Mouse (Mus musculus) CH12F3 (cell line): ENCODE measurements around the gene Ap3b2.

ENCODE experiments used
- in situ Hi-C: fragments of 300-500 bp; cut with MboI; formaldehyde crosslinking; loops from 2 replicates; pipeline ENCODE4 v1.14.3; 2020; ENCODE audit warnings: low sequenced_read_pairs

The Ap3b2 gene

DNA sequence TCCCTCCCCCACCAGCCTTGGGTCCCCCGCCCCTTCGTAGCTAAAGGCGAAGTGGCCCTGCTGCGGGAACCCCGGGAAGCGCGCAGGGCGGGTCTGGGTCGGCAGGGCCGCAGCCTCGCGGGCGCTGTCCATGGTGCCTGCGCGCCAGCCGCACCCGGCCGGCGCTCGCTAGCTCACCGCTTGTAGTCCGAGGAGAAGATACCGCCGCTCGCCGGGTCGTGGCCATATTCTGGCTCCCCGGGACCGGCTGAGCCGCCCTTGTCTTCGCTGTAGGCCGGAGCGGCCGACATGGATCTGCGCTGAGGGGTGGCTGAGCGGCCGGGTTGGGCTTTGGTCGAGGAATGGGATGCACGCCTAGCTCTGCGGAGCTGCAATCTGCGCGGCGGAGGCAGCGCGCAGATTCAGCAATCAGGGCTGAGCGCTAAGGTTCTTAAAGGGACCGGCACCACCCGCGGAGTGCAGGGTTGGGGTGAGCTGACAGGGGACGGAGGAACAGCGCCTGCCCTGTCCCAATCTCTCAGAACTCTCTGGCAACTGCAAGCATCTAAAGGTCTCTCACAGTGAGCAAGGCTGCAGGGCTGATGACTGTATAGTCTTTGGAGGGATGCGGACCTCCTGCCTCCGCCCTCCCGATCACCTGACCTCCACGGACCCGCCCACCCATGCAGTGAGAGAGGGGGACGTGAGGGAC, at the start of gene Ap3b2:
Gene Ap3b2, minus strand, starts transcription at position 595 of the 691 bp plus-strand sequence.
- in situ Hi-C loops, result no loop called here

DNA sequence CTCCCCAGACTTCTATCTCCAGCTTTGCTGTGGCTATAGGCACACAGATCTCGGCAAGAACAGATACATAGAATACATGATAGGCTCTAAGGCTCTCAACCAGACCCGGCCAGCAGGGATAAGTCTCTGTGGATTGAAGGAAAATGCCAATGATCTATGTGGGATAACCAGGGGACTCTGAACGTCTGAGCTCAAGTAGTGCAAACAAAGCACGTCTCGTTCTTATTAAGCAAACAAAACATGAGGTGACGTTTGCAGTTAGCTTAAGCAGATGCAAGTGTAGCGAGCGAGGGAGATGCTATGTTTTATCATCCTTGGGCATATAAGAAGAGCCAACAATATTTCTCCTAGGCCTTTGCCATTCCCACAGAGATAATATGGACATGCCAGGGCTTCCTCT, 49.2 kb upstream of the Ap3b2 start:
- in situ Hi-C loops, result no loop called here

GRCm38 (mm10) chr7:81541924-81542524, 48.3 kb upstream of the Ap3b2 start:
- in situ Hi-C loops, result no loop called here

- in situ Hi-C loops, result no loop called here
These were observed 47.3 kb upstream of the Ap3b2 start for GRCm38 (mm10) chr7:81540999-81541398.

DNA sequence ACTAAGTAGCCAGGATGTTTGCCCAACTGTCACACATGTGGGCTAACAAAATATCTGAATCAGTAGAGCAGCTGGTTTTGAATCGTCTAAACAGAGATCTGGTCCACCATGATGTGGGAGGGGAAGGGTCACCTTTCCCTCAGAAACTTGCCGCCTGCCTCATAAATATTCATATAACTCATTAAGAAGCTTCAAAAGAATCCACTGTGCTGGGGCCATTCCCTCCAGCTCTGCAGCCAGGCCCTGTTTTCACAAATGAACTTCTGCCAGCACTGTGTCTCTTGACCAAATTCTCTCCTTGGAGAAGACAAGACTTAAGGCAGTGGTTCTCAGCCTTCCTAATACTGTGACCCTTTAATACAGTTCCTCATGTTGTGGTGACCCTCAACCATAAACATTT, 45.8 kb upstream of the Ap3b2 start:
- in situ Hi-C loops, result no loop called here

DNA sequence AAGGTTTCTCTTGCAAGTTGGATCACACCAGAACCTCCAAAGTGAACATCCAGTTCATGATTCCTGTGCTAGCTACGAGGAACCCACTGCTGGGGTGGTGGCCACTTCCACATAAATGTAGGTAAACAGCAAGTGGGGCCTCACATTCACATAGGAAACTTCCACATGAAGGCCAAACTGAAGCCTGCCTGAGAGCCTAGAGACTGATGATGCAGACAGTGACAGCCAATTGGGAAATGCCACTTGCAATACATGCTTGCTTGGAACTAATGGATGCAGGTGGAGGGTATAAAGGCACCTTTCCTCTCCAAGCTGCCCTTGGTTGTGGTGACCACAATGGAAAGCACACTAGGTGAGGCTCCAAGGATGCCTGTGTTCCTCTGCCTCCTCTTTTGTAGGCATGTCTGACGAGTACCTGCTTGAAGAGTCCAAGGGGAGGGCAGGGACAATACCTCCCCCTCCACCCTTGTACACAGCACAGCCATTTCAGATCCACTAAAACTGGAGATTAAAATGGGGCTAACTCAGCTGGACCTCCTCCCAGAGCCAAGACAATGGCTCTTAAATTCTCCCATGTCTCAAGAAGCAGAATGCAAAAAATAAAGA, 44.4 kb upstream of the Ap3b2 start:
- in situ Hi-C loops, result no loop called here

- in situ Hi-C loops, result no loop called here
These were observed 42.8 kb upstream of the Ap3b2 start for GRCm38 (mm10) chr7:81536478-81536877.

DNA sequence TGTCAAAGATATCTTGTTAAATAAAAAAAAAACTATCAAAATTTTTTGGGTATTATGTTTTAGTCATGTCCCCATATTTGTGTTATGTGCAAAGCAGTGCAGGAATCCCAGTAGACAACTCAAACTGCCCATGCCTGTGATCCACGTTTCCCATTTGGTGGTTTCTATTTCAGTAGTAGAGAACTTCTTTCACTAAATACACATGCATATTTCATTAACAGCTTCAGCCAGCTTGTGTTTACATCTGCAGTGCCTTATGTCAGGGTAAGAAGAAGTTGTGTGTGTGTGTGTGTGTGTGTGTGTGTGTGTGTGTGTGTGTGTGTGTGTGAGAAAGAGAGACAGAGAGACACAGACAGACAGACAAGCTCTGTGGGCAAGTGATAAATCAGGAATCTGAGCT, 37.7 kb upstream of the Ap3b2 start:
- in situ Hi-C loops, result no loop called here

DNA sequence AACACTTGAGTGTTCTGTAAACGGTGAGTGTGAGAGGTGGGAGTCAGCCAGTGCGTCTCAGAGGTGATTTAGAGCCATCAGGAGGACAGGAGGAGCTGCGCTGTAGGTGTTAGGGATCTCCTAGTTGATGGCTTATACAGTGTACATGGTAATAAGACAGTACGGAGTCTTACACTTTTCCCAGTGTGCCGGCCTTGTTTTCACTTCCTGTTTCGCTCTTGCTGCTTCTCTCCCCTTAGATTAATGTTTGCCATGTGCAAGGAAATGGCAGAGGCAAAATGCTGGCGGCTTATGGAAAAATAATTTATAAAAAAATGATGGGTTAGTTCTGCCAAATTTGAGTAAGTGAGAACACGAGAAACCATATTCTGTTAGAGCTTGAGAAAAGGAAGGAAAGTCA, 35.2 kb upstream of the Ap3b2 start:
- in situ Hi-C loops, result no loop called here

GRCm38 (mm10) chr7:81523663-81524017, 29.9 kb upstream of the Ap3b2 start:
- in situ Hi-C loops, result no loop called here

DNA sequence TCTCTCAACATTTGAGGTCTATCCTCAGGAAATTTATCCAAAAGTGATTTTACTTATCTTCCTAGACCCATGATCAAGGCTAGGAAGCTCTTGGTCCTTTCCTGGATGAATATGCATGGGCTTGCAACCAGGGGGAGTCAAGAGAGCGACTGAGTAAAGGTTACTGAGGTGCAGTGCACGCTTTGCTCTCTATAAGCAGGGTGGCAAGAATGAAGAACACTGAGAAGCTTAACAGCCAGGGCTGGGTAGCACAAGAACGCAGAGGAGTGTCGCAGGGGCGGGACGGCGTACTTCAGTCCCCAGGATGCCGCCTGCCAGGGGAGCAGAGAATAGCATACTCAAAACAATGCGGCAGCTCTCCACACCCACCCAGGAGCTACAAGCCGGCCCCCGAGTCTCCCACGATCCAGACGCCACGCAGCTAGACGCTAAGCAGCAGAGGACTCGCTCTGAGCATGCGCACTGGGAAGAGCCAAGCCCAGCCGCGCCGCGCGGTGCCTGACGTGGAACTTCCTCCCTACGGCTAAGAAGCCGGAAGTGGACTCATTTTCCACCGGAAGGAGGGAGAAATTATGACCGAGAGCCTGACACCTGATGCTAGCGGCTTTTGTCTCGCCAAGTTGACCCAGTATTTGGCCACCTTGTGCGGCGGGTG, 29.4 kb upstream of the Ap3b2 start:
- in situ Hi-C loops, result no loop called here

DNA sequence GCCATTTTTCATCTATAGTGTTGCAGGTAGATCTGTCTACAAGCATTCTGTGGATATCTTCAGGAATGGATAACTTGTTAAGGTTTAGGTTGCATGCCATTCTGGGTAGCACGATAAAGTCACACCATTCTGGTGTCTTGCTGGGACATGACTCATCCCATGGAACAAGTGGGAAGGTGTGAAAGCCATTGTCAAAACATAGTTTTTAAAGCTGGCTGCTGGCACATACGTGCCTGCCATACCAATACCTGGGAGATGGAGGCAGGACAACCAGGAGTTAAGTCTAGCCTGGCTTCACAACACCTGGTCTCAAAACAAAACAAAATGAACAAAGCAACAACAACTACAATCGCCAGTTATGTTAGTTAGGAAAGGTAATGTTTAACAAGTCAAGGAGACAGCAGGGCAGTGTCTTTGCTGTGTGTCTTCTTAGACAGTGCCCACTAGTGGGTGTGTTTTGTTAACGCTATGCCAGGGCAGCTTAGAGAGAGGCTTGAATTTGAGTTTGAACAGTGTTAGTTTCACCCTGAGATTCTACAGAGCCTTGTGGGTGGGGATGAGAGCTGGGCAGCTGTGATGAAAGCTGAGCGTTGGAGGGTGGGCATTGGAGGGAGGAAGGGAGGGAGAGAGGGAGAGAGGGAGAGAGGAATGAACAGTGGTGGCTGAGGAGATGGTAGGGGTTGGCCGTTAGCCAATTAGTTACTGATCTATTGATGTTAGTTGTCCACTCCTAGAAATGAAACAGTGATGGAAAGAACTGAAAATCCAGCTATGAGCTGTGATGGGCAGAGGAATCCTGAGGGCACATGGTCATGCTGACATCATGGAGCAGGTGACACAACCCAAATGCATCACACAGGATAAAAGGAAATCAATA, 22.7 kb upstream of the Ap3b2 start:
- in situ Hi-C loops, result no loop called here

DNA sequence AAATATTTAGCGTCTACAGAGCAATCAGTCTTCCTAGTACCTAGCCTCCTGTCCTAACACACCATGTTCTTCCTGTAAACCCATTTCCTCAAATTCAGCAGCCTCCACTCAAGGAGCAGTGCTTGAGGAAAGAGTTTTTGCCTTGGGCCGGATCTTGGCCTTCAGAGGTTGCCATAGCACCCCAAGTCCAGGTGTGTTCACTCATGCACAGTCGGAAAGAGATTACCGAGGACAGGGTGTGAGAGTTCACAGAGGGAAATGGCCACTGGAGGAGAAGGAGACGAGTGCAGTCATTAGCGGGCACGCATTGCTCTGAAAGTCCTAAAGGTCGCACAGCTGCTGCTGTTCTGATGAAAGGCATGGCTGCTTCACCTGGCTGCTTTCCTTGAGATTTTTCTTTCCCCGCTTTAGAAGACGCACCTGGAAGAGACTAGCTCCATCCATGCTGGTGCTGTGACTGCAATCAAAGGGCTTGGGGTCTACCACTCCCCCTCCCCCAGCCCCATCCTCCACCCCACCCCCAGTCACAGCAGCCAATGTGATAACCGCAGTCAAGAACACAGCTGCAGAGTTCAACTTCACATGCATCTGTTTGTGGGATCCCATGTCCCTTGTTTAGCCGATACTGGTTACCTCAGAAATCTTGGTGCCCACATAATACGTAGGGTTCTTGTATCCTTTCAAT, 21.3 kb upstream of the Ap3b2 start:
- in situ Hi-C loops, result no loop called here

DNA sequence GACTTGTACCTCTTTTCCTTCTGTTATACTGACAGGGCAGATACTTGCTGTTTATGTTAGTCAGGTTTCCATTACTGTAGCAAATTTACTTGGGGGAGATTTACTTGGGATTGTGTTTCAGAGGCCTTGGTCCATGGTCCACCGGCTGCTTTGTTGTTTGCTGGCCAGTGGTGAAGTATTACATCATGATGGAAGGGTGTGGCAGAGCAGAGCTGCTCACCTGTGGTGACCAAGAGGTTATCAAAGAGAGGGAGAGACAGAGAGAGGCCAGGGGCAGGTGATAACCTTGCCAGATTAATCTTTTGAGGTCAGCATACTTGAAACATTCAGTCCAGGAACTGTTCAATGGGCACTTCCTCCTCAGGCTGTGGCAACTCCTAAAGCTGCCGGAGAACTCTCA, 7.3 kb upstream of the Ap3b2 start:
- in situ Hi-C loops, result no loop called here

GRCm38 (mm10) chr7:81498181-81498580, 4.5 kb upstream of the Ap3b2 start, which contains the start of gene BC048679:
TSS of gene BC048679 (minus strand) at chr7:81498281.
- in situ Hi-C loops, result no loop called here

GRCm38 (mm10) chr7:81497171-81497570, 3.4 kb upstream of the Ap3b2 start:
- in situ Hi-C loops, result no loop called here

DNA sequence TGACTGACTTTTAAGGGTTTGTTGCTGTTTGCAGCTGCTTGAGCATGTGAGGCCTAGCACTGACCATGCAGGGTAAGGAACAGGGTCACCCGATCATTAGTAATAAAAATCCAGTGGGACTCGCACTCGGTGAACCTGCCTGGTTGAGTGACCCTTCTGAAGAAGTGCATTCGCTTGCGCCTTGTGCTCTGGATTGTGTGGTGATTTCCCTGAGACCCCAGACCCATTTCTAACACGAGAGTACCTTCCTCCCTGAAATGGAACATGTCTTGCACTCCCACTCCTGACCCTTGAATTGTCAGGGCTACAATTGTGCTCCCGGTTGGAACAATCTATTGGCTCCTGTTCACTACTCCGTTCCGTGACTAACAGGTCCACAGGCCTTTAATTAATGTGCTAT, 1.1 kb downstream of the Ap3b2 start:
- in situ Hi-C loops, result no loop called here

GRCm38 (mm10) chr7:81489649-81490048, 4.1 kb downstream of the Ap3b2 start:
- in situ Hi-C loops, result no loop called here

- in situ Hi-C loops, result no loop called here
These were observed 12.9 kb downstream of the Ap3b2 start for GRCm38 (mm10) chr7:81480800-81481199.

DNA sequence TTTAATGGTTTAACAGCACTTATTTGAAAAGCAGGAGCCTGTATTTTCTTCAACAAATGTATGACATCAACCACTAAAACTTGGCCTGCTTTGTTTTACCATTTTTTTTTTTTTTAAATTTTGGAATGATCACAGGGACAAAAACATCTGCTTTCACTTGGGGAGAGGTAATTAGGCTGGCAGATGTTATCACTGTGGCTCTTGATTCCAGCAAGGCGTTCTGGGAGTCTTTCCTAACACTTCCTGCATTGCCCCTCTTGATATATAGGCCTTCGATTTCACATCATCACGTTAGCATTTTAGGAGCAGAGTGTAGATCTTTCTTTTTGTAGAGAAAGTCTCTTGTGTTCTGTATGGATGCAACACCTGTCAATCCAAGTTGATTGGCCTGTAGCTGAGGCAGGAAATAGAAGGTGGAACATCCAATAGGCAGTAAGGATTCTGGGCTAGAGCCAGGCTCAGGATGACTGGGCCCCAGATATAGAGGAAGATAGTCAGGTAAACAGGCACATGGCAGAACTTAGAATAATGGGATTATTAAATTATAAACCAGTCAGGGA, 14.1 kb downstream of the Ap3b2 start:
- in situ Hi-C loops, result no loop called here
